Mouse (Mus musculus) testis, adult 2 months (tissue): ENCODE results near the gene Casd1. TPM values are rescaled to one million over a fixed set of nuclear protein-coding genes. Genes with fewer than 3 reads are reported as not detected.

Source experiments
- H3K27ac ChIP-seq: fragments of 200-500 bp; 2 replicates; pipeline ENCODE4 v1.5.1; 2012; ENCODE audit warnings: low read depth, low read length; ENCODE audit not compliant: control insufficient read depth, insufficient read depth
- H3K27me3 ChIP-seq: fragments of 200-500 bp; 2 replicates; pipeline ENCODE4 v1.6.1; 2012; ENCODE audit warnings: mild to moderate bottlenecking, low read length, moderate library complexity; ENCODE audit not compliant: control insufficient read depth, insufficient read depth
- H3K36me3 ChIP-seq: fragments of 200-500 bp; 2 replicates; pipeline ENCODE4 v1.6.1; 2012; ENCODE audit warnings: mild to moderate bottlenecking, low read length; ENCODE audit not compliant: control insufficient read depth, insufficient read depth
- H3K4me1 ChIP-seq: fragments of 200-500 bp; 2 replicates; pipeline ENCODE4 v1.6.1; 2012; ENCODE audit warnings: low read length; ENCODE audit not compliant: control insufficient read depth, insufficient read depth
- H3K4me3 ChIP-seq: fragments of 200-500 bp; 2 replicates; pipeline ENCODE4 v1.5.1; 2012; ENCODE audit warnings: low read depth, mild to moderate bottlenecking, low read length, moderate library complexity, mixed read lengths; ENCODE audit not compliant: control insufficient read depth
- CTCF ChIP-seq: fragments of 200-500 bp; IDR thresholded peaks from 2 replicates; pipeline ENCODE4 v1.5.1; 2012; ENCODE audit warnings: low read depth, mild to moderate bottlenecking, inconsistent platforms, low read length, moderate library complexity; ENCODE audit not compliant: control insufficient read depth, insufficient read depth, insufficient replicate concordance
- POLR2A ChIP-seq: fragments of 200-500 bp; IDR thresholded peaks from 2 replicates; pipeline ENCODE4 v1.6.1; 2012; ENCODE audit warnings: low read depth, mild to moderate bottlenecking, inconsistent platforms, low read length, moderate library complexity; ENCODE audit not compliant: control insufficient read depth
- polyA plus RNA-seq: library from polyadenylated mRNA; depleted of rRNA; stranded (reverse); fragments of >200 nt; gene quantifications from 2 replicates; pipeline ENCODE4 v1.2.3, GENCODE M21; 2012

Gene Casd1
- polyA plus RNA-seq, 1 experiment, result 3.8 TPM

DNA sequence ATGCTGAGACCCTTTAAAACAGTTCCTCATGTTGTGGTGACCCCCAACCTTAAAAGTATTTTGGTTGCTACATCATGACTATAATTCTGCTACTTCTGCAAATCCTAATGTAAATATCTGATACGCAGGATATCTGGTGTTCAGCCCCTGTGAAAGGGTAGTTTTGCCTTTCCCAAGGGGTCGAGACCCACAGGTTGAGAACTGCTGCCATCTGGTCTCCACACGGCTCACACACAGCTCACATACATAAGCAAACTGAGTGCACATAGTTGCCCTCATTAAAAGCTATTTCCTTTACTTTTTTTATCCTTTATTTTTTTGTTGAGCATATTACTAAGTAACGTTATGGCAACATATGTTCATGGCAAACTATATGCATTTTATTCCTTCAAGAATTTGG lies 30.2 kb upstream of the Casd1 start:
- no peak for TF ChIP-seq POLR2A
- TF ChIP-seq CTCF, result no peak
- H3K27me3 ChIP-seq, result no peaks in the 10 kb centered on the region
- no peak overlapping the region for H3K27ac ChIP-seq
- no peaks in the 10 kb centered on the region for H3K36me3 ChIP-seq
- no peak overlapping the region for H3K4me3 ChIP-seq
- no peaks in the 10 kb centered on the region for H3K4me1 ChIP-seq

GRCm38 (mm10) chr6:4577756-4578155 lies 22.9 kb upstream of the Casd1 start:
- Histone ChIP-seq H3K27ac (no peak overlapping the region), H3K4me3 (no peak overlapping the region), H3K27me3 (no peaks in the 10 kb centered on the region), H3K4me1 (no peaks in the 10 kb centered on the region), H3K36me3 (no peaks in the 10 kb centered on the region)
- TF ChIP-seq POLR2A (no peak), CTCF (no peak)

GRCm38 (mm10) chr6:4578343-4578742 lies 22.3 kb upstream of the Casd1 start:
- H3K36me3 ChIP-seq, result no peaks in the 10 kb centered on the region
- TF ChIP-seq POLR2A (no peak), CTCF (no peak)
- no peaks in the 10 kb centered on the region for H3K27me3 ChIP-seq
- no peak overlapping the region for H3K4me3 ChIP-seq
- H3K27ac ChIP-seq, result no peak overlapping the region
- H3K4me1 ChIP-seq, result no peaks in the 10 kb centered on the region

DNA sequence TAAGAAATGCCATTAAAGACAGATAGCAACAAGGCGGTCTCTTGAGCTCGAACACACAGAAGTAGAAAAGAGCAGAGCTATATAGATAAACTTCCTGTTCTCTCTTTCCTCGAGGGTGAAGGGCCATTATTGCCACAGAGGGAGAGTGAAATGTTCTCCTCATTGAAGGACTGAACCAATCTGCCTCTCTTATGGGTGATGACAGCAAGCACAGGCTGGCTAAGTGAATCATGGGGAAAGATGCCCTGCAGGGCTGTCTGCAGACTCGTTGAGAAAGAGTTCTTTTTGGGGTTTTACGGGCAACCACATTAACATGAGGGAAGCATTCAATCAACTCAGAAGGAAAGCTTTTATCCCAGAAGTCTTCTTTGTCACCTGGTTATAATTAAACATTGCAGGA lies 21.0 kb upstream of the Casd1 start:
- no peaks in the 10 kb centered on the region for H3K4me1 ChIP-seq

GRCm38 (mm10) chr6:4583485-4583884 lies 17.2 kb upstream of the Casd1 start:
- Histone ChIP-seq H3K36me3 (no peaks in the 10 kb centered on the region), H3K27me3 (no peaks in the 10 kb centered on the region), H3K27ac (no peak overlapping the region), H3K4me1 (no peaks in the 10 kb centered on the region), H3K4me3 (no peak overlapping the region)
- no peak for TF ChIP-seq POLR2A
- no peak for TF ChIP-seq CTCF

More for the DNA sequence above, 21.0 kb upstream of the Casd1 start:
- H3K36me3 ChIP-seq, result no peaks in the 10 kb centered on the region
- TF ChIP-seq CTCF (no peak), POLR2A (no peak)
- H3K4me3 ChIP-seq, result no peak overlapping the region
- no peak overlapping the region for H3K27ac ChIP-seq
- no peaks in the 10 kb centered on the region for H3K27me3 ChIP-seq

- Histone ChIP-seq H3K27ac (no peak overlapping the region), H3K4me3 (no peak overlapping the region), H3K4me1 (no peaks in the 10 kb centered on the region), H3K27me3 (no peaks in the 10 kb centered on the region), H3K36me3 (no peaks in the 10 kb centered on the region)
- TF ChIP-seq CTCF (no peak), POLR2A (no peak)
Measured at GRCm38 (mm10) chr6:4587946-4588345, 12.7 kb upstream of the Casd1 start.

GRCm38 (mm10) chr6:4588722-4589121 lies 11.9 kb upstream of the Casd1 start:
- H3K4me3 ChIP-seq, result no peak overlapping the region
- no peak for TF ChIP-seq POLR2A
- no peak for TF ChIP-seq CTCF
- no peaks in the 10 kb centered on the region for H3K36me3 ChIP-seq
- no peak overlapping the region for H3K27ac ChIP-seq
- H3K4me1 ChIP-seq, result no peaks in the 10 kb centered on the region
- no peaks in the 10 kb centered on the region for H3K27me3 ChIP-seq

DNA sequence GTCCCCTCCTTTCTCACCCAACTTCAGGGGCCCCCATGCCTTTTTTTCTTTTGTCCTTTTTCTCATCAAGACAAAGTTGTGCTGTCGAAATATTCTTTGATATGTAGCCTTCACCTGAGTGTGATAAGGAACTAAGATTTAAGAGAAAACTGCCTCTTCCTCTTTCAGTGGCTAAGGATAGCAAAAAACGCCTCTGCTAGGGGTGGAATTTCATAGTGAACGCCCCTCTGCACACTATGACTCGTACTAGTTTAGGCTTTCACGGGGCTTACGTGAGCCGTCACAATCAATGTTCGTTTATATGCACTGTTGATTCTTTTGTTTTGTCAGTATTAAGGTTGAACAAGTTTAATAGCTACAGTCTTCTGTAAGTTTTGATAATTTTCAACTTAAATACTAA lies 10.6 kb upstream of the Casd1 start:
- no peak overlapping the region for H3K4me3 ChIP-seq
- H3K27me3 ChIP-seq, result no peaks in the 10 kb centered on the region
- no peak overlapping the region for H3K27ac ChIP-seq
- TF ChIP-seq POLR2A (no peak), CTCF (no peak)
- no peaks in the 10 kb centered on the region for H3K4me1 ChIP-seq
- H3K36me3 ChIP-seq, result no peaks in the 10 kb centered on the region
